Mouse (Mus musculus): ENCODE measurements around the gene Apol7a.

DNA sequence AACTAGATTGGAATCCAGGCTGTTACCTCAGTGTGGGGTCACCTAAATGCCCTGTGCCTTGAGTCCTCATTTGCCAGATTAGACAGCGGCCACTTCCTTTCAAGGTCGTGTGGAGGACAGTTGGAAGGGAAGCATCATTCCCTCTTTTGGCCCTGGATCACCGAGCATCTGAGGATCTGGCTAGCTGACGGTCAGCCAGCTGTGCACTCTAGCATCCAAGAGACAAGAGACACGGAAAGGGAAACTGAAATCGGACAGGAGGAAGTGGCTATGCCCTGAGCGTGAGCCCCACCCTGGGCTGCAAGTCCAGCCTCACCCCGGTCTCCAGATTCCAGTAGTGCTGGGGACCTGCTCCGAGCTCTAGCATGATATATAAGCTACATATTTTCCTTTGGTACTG lies 39.4 kb downstream of the Apol7a start:
- TF ChIP-seq POLR2A (IDR thresholded peaks at IDR 0.05; ENCODE audit: low read depth, low read length) (no peak), CTCF (IDR thresholded peaks at IDR 0.05; ENCODE audit: extremely low read depth, insufficient read length, insufficient replicate concordance, low read depth, low read length) (no peak)

Data from small intestine, adult 2 months (tissue).